Mouse (Mus musculus): ENCODE results near the gene Cldn22. TPM values are rescaled to one million over a fixed set of nuclear protein-coding genes. Genes with fewer than 3 reads are reported as not detected.

The Cldn22 gene
- polyA plus RNA-seq, 1 experiment: 0.77 TPM

- WGBS: 87% methylated on average over 15 of the region's 15 CpGs
- TF ChIP-seq POLR2A (IDR thresholded peaks at IDR 0.05; ENCODE audit: low read depth, low read length) (no peak), CTCF (conservative IDR thresholded peaks at IDR 0.05; ENCODE audit: insufficient read depth, insufficient read length, low read depth, low read length) (no peak)
- DNase-seq: no peak
- Histone ChIP-seq H3K27ac (ENCODE audit: insufficient read depth, low read depth, low read length) (no peak overlapping the region), H3K27me3 (replicated peaks; ENCODE audit: control insufficient read depth, insufficient read depth, low read length) (no peaks in the 10 kb centered on the region), H3K36me3 (ENCODE audit: control insufficient read depth, insufficient read depth, low read length) (no peaks in the 10 kb centered on the region), H3K4me3 (ENCODE audit: insufficient read depth, low read depth, low read length) (no peak overlapping the region), H3K4me1 (ENCODE audit: control insufficient read depth, insufficient read depth, low read length) (no peaks in the 10 kb centered on the region)
Measured at GRCm38 (mm10) chr8:47786323-47786722, 38.0 kb upstream of the Cldn22 start.

DNA sequence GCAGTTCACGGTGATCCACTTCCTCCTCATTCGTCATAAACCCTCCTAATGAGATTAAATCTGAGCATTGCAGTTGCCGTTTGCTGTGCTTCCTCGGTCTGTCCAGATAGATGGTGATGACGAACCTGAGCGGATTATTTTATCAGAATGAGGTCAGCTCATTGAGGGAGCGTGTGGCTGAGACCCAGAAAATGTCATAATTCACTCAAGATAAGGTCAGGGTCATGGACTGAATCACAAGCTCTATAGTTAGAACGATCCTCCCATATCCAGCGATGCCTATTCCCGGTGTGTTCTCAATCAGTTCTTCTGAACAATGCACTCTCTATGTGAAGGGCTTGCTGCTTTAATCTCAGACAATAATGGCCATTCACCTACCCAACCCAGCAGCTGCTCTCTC, 36.6 kb upstream of the Cldn22 start:
- no peak overlapping the region for H3K4me3 ChIP-seq (ENCODE audit: insufficient read depth, low read depth, low read length)
- no peaks in the 10 kb centered on the region for H3K4me1 ChIP-seq (ENCODE audit: control insufficient read depth, insufficient read depth, low read length)
- 43% methylated on average over 10 of the region's 10 CpGs for WGBS
- no peaks in the 10 kb centered on the region for H3K27me3 ChIP-seq (replicated peaks; ENCODE audit: control insufficient read depth, insufficient read depth, low read length)
- no peak for DNase-seq
- H3K27ac ChIP-seq (ENCODE audit: insufficient read depth, low read depth, low read length): no peak overlapping the region
- no peaks in the 10 kb centered on the region for H3K36me3 ChIP-seq (ENCODE audit: control insufficient read depth, insufficient read depth, low read length)
- TF ChIP-seq POLR2A (IDR thresholded peaks at IDR 0.05; ENCODE audit: low read depth, low read length): no peak
- no peak for TF ChIP-seq CTCF (conservative IDR thresholded peaks at IDR 0.05; ENCODE audit: insufficient read depth, insufficient read length, low read depth, low read length)

DNA sequence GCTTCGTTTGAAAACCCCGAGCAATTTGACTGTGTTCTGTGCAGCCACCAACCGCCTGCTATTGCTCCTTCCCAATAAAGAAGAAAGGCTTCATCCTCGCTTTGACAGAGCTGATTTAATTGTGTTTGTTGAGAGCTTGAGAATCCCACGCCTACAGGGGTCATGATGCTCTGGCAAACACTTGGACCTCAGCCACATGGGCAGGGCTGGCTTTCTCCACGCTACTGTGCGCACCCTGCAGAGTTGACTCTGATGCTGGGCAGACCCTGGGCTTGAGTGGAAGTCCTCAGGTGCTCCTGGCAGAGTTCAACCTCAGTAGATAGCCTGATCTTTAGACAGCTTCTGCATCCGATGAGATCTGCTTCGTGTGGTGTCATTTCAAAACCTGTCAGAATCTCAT, 32.3 kb upstream of the Cldn22 start:
- H3K27me3 ChIP-seq (replicated peaks; ENCODE audit: control insufficient read depth, insufficient read depth, low read length): no peaks in the 10 kb centered on the region
- H3K4me1 ChIP-seq (ENCODE audit: control insufficient read depth, insufficient read depth, low read length): no peaks in the 10 kb centered on the region
- DNase-seq: no peak
- no peak overlapping the region for H3K4me3 ChIP-seq (ENCODE audit: insufficient read depth, low read depth, low read length)
- TF ChIP-seq CTCF (conservative IDR thresholded peaks at IDR 0.05; ENCODE audit: insufficient read depth, insufficient read length, low read depth, low read length) (no peak), POLR2A (IDR thresholded peaks at IDR 0.05; ENCODE audit: low read depth, low read length) (no peak)
- H3K36me3 ChIP-seq (ENCODE audit: control insufficient read depth, insufficient read depth, low read length): no peaks in the 10 kb centered on the region
- H3K27ac ChIP-seq (ENCODE audit: insufficient read depth, low read depth, low read length): no peak overlapping the region
- 71% methylated on average over 9 of the region's 9 CpGs for WGBS

DNA sequence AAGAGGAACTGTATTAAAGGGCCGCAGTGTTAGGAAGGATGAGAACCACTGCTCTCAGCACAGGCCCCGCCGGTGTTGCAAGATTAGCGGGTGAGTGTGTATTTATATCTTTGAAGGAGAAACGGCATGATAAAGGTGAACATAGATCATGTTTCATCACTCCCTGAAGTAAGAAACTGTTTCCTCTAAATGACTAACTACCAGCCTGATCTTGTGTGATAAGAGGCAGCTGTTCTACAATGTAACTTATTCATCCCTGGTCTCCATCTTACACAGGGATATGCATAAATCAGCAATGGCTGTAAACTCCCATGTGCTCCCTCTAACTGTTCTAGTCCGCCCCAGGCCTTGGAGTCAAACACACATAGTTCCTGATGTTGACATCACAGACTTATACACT, 24.8 kb upstream of the Cldn22 start:
- Histone ChIP-seq H3K27ac (ENCODE audit: insufficient read depth, low read depth, low read length) (no peak overlapping the region), H3K4me1 (ENCODE audit: control insufficient read depth, insufficient read depth, low read length) (no peaks in the 10 kb centered on the region), H3K27me3 (replicated peaks; ENCODE audit: control insufficient read depth, insufficient read depth, low read length) (no peaks in the 10 kb centered on the region), H3K36me3 (ENCODE audit: control insufficient read depth, insufficient read depth, low read length) (no peaks in the 10 kb centered on the region), H3K4me3 (ENCODE audit: insufficient read depth, low read depth, low read length) (no peak overlapping the region)
- no peak for DNase-seq
- WGBS: 40% methylated on average over 6 of the region's 6 CpGs
- no peak for TF ChIP-seq CTCF (conservative IDR thresholded peaks at IDR 0.05; ENCODE audit: insufficient read depth, insufficient read length, low read depth, low read length)
- TF ChIP-seq POLR2A (IDR thresholded peaks at IDR 0.05; ENCODE audit: low read depth, low read length): no peak

DNA sequence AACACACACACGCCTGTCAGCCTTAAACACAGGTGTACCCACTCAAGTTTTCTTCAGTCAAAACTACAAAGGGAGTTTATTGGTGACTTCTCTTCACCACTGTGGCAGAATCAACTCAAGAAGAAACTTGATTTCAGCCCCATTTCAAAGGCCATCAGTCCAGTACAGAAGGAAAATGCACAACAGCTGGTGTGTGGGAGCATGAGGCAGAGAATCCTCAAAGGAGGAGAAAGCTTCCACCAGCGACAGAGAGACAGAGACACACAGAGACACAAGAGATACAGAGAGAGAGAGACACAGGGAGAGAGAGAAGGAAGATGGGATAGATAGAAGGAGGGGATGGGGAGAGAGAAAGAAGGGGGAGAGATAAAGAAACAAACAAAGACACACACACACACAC, 21.9 kb upstream of the Cldn22 start:
- 71% methylated on average over 2 of the region's 2 CpGs for WGBS
- H3K4me1 ChIP-seq (ENCODE audit: control insufficient read depth, insufficient read depth, low read length): no peaks in the 10 kb centered on the region
- DNase-seq: no peak
- TF ChIP-seq CTCF (conservative IDR thresholded peaks at IDR 0.05; ENCODE audit: insufficient read depth, insufficient read length, low read depth, low read length) (no peak), POLR2A (IDR thresholded peaks at IDR 0.05; ENCODE audit: low read depth, low read length) (no peak)
- no peaks in the 10 kb centered on the region for H3K36me3 ChIP-seq (ENCODE audit: control insufficient read depth, insufficient read depth, low read length)
- H3K27me3 ChIP-seq (replicated peaks; ENCODE audit: control insufficient read depth, insufficient read depth, low read length): no peaks in the 10 kb centered on the region
- no peak overlapping the region for H3K27ac ChIP-seq (ENCODE audit: insufficient read depth, low read depth, low read length)
- no peak overlapping the region for H3K4me3 ChIP-seq (ENCODE audit: insufficient read depth, low read depth, low read length)

DNA sequence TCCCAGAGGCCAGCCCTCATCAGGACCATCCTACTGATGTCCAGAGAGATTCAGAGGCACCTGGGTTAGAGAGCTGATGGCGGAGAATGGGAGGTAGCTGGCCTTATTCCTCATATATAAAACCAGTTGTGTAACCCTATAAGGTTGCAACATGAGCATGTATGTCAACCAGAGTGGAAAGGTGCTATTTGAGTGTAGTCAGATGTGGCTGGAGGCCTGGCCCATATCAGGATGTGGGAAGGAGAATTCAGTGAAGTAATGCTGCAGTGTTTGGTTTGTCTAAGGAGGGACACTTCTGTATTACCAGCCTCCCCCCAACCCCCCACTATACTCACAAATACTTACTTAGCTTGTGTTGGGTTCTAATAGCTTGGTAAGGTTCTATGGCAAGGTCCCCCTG, 20.0 kb upstream of the Cldn22 start:
- no peaks in the 10 kb centered on the region for H3K27me3 ChIP-seq (replicated peaks; ENCODE audit: control insufficient read depth, insufficient read depth, low read length)
- no peaks in the 10 kb centered on the region for H3K36me3 ChIP-seq (ENCODE audit: control insufficient read depth, insufficient read depth, low read length)
- no peak overlapping the region for H3K27ac ChIP-seq (ENCODE audit: insufficient read depth, low read depth, low read length)
- WGBS: 92% methylated on average over 1 of the region's 1 CpGs
- no peak for DNase-seq
- TF ChIP-seq CTCF (conservative IDR thresholded peaks at IDR 0.05; ENCODE audit: insufficient read depth, insufficient read length, low read depth, low read length) (no peak), POLR2A (IDR thresholded peaks at IDR 0.05; ENCODE audit: low read depth, low read length) (no peak)
- H3K4me3 ChIP-seq (ENCODE audit: insufficient read depth, low read depth, low read length): no peak overlapping the region
- no peaks in the 10 kb centered on the region for H3K4me1 ChIP-seq (ENCODE audit: control insufficient read depth, insufficient read depth, low read length)

GRCm38 (mm10) chr8:47809970-47810665, 14.2 kb upstream of the Cldn22 start:
- Histone ChIP-seq H3K27me3 (replicated peaks; ENCODE audit: control insufficient read depth, insufficient read depth, low read length) (no peaks in the 10 kb centered on the region), H3K4me3 (ENCODE audit: insufficient read depth, low read depth, low read length) (no peak overlapping the region), H3K36me3 (ENCODE audit: control insufficient read depth, insufficient read depth, low read length) (no peaks in the 10 kb centered on the region), H3K4me1 (ENCODE audit: control insufficient read depth, insufficient read depth, low read length) (no peaks in the 10 kb centered on the region), H3K27ac (ENCODE audit: insufficient read depth, low read depth, low read length) (no peak overlapping the region)
- no peak for TF ChIP-seq CTCF (conservative IDR thresholded peaks at IDR 0.05; ENCODE audit: insufficient read depth, insufficient read length, low read depth, low read length)
- TF ChIP-seq POLR2A (IDR thresholded peaks at IDR 0.05; ENCODE audit: low read depth, low read length): no peak
- DNase-seq: no peak
- 61% methylated on average over 14 of the region's 14 CpGs for WGBS

All from kidney, adult 2 months (tissue).